Mouse (Mus musculus) left cerebral cortex, adult 2 months (tissue): ENCODE data around the gene Top2a. TPM values are rescaled to one million over a fixed set of nuclear protein-coding genes. Genes with fewer than 3 reads are reported as not detected.

Experiments
- DNase-seq, 2 experiments: peaks; one replicate each; pipeline ENCODE4 v3.0.0; 2021 to 2022; ENCODE audit warnings: low spot score in 2 of 2, mixed read lengths in 1 of 2; ENCODE audit errors: extremely low spot score in 1 of 2
- H3K27ac ChIP-seq: fragments of 200-600 bp; 2 replicates; pipeline ENCODE4 v1.8.1; 2022
- H3K4me3 ChIP-seq: fragments of 200-600 bp; 2 replicates; pipeline ENCODE4 v1.8.1; 2022
- CTCF ChIP-seq: fragments of 200-600 bp; IDR thresholded peaks from 2 replicates; pipeline ENCODE4 v1.8.1; 2022; ENCODE audit warnings: antibody characterized with exemption, mild to moderate bottlenecking, moderate library complexity
- intact Hi-C: fragments of 180-260 bp; cut with DNase I; formaldehyde crosslinking; loops from one replicate; pipeline ENCODE4 v1.15.1; 2025
- total RNA-seq, 2 experiments: library from RNA; stranded (reverse); gene quantifications; 2 replicates each; pipeline ENCODE4 v1.2.3; 2021

Gene Top2a
- total RNA-seq, 2 experiments from 2014 or later = 0.66 to 1.0 TPM

GRCm38 (mm10) chr11:98968716-98969495 is 55.1 kb downstream of the Top2a start:
- Histone ChIP-seq H3K27ac (peak overlapping the region; percentile 28; the same call in 1 of the 2 replicates), H3K4me3 (no peak overlapping the region)
- TF ChIP-seq CTCF = no peak
- intact Hi-C loops = loop anchor here (5.0 kb wide), 1 partner anchor 107 kb away; the partner anchor contains the start of gene Wipf2
- no peak for DNase-seq

DNA sequence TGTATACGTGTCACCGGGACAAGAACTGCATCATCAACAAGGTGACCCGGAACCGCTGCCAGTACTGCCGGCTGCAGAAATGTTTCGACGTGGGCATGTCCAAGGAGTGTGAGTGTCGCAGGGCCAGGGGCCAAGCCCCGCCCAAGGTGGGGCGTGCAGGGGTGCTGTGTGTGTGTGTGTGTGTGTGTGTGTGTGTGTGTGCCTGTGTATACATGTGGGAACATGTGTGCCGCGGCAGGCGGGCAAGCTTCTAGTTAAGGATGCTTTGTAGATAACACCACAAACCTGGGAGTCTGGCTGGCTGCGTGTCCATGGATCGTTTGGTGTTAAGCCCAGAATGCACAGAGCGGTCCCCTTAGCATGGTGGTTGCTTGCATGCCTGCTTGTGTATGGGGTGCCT is 55.9 kb downstream of the Top2a start:
- H3K27ac ChIP-seq = peak overlapping the region; percentile 28; the same call in 1 of the 2 replicates
- intact Hi-C loops = loop anchor here (5.0 kb wide), 1 partner anchor 106 kb away; the partner anchor contains the start of gene Wipf2
- peak in 1 of 2 experiments; percentile 19 for DNase-seq
- H3K4me3 ChIP-seq = no peak overlapping the region
- TF ChIP-seq CTCF = no peak

GRCm38 (mm10) chr11:98966499-98967141 is 57.4 kb downstream of the Top2a start:
- intact Hi-C loops = loop anchor here (5.0 kb wide), 1 partner anchor 104 kb away; the partner anchor contains the start of gene Wipf2
- TF ChIP-seq CTCF = peak; percentile 38
- no peak overlapping the region for H3K4me3 ChIP-seq
- DNase-seq = peak; percentile 72 to 73
- no peak overlapping the region for H3K27ac ChIP-seq

DNA sequence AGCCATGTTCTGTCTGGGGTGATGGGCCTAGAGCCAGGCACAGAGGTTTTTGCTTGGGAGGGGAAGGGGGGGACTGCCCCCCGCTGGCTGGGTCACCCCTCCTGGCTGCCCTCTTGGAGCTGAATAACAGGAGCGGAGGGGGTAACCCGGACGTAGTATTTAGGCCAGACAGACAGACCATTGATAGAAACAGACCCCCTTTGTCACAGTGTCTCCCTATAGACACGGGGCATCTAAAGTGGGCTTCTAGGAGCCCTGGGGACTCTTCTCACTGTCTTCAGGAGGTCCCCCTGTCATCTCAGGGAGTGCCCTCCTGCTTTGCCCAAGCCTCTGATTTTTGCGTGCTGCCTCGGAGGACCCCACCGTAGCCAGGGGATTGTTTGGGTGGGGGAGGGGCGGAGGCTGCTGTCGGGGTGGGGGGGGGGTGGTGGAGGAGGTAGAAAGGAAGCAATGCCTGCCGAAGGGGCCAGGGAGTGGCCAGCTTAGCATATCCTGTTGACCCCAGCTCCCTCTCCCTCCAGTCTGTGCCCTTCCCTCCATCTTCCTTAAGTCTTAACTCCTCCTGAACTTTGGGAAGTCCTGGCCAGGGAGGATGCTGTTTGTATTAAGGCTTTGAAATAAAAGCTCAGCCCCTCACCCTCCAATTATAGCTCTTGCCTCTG is 58.4 kb downstream of the Top2a start:
- no peak overlapping the region for H3K27ac ChIP-seq

GRCm38 (mm10) chr11:98964616-98965415 is 59.2 kb downstream of the Top2a start:
- intact Hi-C loops = loop anchor here (5.0 kb wide), 1 partner anchor 103 kb away; the partner anchor contains the start of gene Wipf2
- Histone ChIP-seq H3K27ac (no peak overlapping the region), H3K4me3 (no peak overlapping the region)
- TF ChIP-seq CTCF = no peak
- no peak for DNase-seq

More for the DNA sequence above, 58.4 kb downstream of the Top2a start:
- no peak for TF ChIP-seq CTCF
- DNase-seq = no peak
- intact Hi-C loops = loop anchor here (5.0 kb wide), 1 partner anchor 103 kb away; the partner anchor contains the start of gene Wipf2
- no peak overlapping the region for H3K4me3 ChIP-seq

- TF ChIP-seq CTCF = no peak
- intact Hi-C loops = no loop called here
- DNase-seq = no peak
- Histone ChIP-seq H3K27ac (peak overlapping the region; percentile 53), H3K4me3 (no peak overlapping the region; the same call in 1 of the 2 replicates)
Measured at GRCm38 (mm10) chr11:98964201-98964615, 59.8 kb downstream of the Top2a start.

- peak; percentile 19 for TF ChIP-seq CTCF
- Histone ChIP-seq H3K27ac (peak overlapping the region; percentile 53), H3K4me3 (peak overlapping the region; percentile 45)
- intact Hi-C loops = loop anchor here (1.0 kb wide), 1 partner anchor 23 kb away; no protein-coding TSS in a partner anchor
- DNase-seq = peak in 1 of 2 experiments; percentile 58
Measured at GRCm38 (mm10) chr11:98963191-98964021, 60.6 kb downstream of the Top2a start.

GRCm38 (mm10) chr11:98962421-98963095 is 61.4 kb downstream of the Top2a start:
- no peak; the same call in 1 of the 2 replicates for TF ChIP-seq CTCF
- Histone ChIP-seq H3K27ac (peak overlapping the region; percentile 40), H3K4me3 (peak overlapping the region; percentile 45)
- no peak for DNase-seq
- intact Hi-C loops = loop anchor here (1.0 kb wide), 1 partner anchor 22 kb away; no protein-coding TSS in a partner anchor

DNA sequence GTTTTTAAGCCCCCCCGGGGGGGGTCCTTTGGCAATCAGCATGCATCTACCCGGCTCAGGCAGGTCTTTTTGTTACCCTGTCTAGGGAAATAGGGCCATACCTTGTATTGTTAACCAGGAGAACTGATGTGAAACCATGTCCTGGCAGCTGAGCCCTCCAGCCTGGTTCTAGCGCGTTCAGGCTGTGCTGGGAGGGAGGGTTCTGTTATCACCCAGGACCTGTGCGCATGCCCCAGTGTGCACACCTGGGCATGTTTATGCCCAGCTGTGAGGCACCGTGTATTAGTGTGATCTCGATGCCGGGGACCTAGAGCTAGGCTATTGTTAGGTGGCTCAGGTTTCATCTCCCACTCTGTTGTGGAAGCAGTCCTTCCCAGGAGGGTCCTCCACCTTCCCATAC is 62.2 kb downstream of the Top2a start:
- TF ChIP-seq CTCF = no peak
- H3K27ac ChIP-seq = no peak overlapping the region
- H3K4me3 ChIP-seq = peak overlapping the region; percentile 59
- no peak for DNase-seq
- intact Hi-C loops = no loop called here
